Mouse (Mus musculus): ENCODE measurements around the gene Tmem104. TPM values are rescaled to one million over a fixed set of nuclear protein-coding genes. Genes with fewer than 3 reads are reported as not detected.

Tmem104 gene
- polyA plus RNA-seq, 1 experiment from 2014 or later = 10.3 TPM

DNA sequence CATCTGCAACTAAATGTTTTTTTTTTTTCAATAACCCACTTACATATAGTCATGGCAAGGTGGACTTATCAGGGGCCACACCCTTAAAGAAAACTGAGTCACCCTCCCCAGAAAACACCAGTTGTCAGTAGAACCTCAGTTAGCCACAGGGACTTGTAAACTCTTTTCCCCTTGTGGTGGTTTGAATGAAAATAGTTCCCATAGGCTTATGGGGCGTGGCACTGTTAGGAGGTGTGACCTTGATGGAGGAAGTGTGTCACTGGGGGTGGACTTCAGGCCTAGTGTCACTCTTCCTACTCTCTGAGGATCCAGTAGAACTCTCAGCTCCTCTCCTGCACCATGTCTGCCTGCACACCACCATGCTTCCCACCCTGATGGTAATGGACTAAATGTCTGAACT, 92.4 kb downstream of the Tmem104 start:
- 0 out of 2 replicates have a peak, but pooled peaks cover 6% of the 10 kb centered on the region for H3K4me1 ChIP-seq (ENCODE audit: control insufficient read depth, insufficient read depth, low read length)
- no peak overlapping the region for H3K9ac ChIP-seq (ENCODE audit: low read depth, low read length)
- no peak overlapping the region for H3K4me2 ChIP-seq (replicated peaks; ENCODE audit: low read depth, low read length)
- H3K4me3 ChIP-seq (ENCODE audit: low read length) = no peak overlapping the region
- 66% methylated on average over 1 of the region's 1 CpGs for WGBS
- no peaks in the 10 kb centered on the region for H3K9me3 ChIP-seq (ENCODE audit: control insufficient read depth, low read length)
- no peak for ATAC-seq (ENCODE audit: low FRiP score, low TSS enrichment)
- H3K27me3 ChIP-seq (ENCODE audit: control insufficient read depth, insufficient read depth, low read length) = no peaks in the 10 kb centered on the region
- no peak overlapping the region for H3K27ac ChIP-seq (ENCODE audit: low read depth, low read length)
- no peaks in the 10 kb centered on the region for H3K36me3 ChIP-seq (ENCODE audit: control insufficient read depth, insufficient read depth, low read length)

- WGBS = 65% methylated on average over 8 of the region's 8 CpGs
- H3K27ac ChIP-seq (ENCODE audit: low read depth, low read length) = no peak overlapping the region
- ATAC-seq (ENCODE audit: low FRiP score, low TSS enrichment) = no peak
- no peaks in the 10 kb centered on the region for H3K36me3 ChIP-seq (ENCODE audit: control insufficient read depth, insufficient read depth, low read length)
- H3K4me1 ChIP-seq (ENCODE audit: control insufficient read depth, insufficient read depth, low read length) = no peaks in the 10 kb centered on the region
- no peaks in the 10 kb centered on the region for H3K27me3 ChIP-seq (ENCODE audit: control insufficient read depth, insufficient read depth, low read length)
- no peak overlapping the region for H3K4me3 ChIP-seq (ENCODE audit: low read length)
- H3K9me3 ChIP-seq (ENCODE audit: control insufficient read depth, low read length) = no peaks in the 10 kb centered on the region
- H3K4me2 ChIP-seq (replicated peaks; ENCODE audit: low read depth, low read length) = no peak overlapping the region
- no peak overlapping the region for H3K9ac ChIP-seq (ENCODE audit: low read depth, low read length)
Measured at GRCm38 (mm10) chr11:115282295-115282694, 95.0 kb downstream of the Tmem104 start.

DNA sequence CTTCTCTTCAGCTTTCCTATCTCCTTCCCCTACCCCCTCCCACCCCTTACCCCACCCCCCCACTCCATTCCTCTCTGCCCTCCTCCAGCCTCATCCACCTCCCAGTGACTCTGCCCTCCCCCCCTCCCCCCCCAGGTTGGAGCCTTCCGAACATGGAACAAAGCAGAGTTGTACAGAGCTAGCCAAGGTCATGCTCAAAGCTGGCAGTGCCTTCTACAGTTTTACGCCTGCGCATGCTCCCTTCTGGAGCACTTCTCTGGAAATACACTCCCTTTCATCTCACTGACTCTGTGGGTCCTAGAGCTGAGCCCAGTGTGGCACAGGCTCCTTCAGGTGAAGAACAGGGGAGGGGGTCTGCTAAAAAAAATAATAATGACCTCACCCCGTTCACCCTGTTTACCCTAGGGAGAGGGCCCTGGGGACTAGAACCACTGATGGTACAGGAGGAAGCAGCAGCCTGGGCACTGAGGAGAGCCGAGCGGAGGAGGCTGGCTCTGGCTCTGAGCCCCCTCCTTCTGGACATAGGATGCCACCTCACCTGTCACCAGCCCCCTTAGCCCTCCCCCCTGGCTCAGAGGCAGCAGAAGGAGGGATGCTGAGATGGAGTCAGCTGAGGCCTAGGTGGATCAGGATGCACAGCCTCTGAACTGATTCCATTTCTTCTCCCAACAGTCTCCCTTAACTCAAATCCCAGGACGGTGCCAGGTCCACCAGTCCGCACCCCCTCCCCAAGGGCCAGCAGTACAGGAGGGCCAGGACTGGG, 95.6 kb downstream of the Tmem104 start:
- Histone ChIP-seq H3K27me3 (ENCODE audit: control insufficient read depth, insufficient read depth, low read length) (no peaks in the 10 kb centered on the region), H3K4me2 (replicated peaks; ENCODE audit: low read depth, low read length) (no peak overlapping the region), H3K27ac (ENCODE audit: low read depth, low read length) (no peak overlapping the region), H3K4me3 (ENCODE audit: low read length) (no peak overlapping the region), H3K4me1 (ENCODE audit: control insufficient read depth, insufficient read depth, low read length) (no peaks in the 10 kb centered on the region), H3K9me3 (ENCODE audit: control insufficient read depth, low read length) (no peaks in the 10 kb centered on the region), H3K36me3 (ENCODE audit: control insufficient read depth, insufficient read depth, low read length) (no peaks in the 10 kb centered on the region), H3K9ac (ENCODE audit: low read depth, low read length) (no peak overlapping the region)
- ATAC-seq (ENCODE audit: low FRiP score, low TSS enrichment) = no peak
- WGBS = 84% methylated on average over 8 of the region's 8 CpGs

- Histone ChIP-seq H3K27ac (ENCODE audit: low read depth, low read length) (no peak overlapping the region), H3K9me3 (ENCODE audit: control insufficient read depth, low read length) (no peaks in the 10 kb centered on the region), H3K27me3 (ENCODE audit: control insufficient read depth, insufficient read depth, low read length) (no peaks in the 10 kb centered on the region), H3K4me3 (ENCODE audit: low read length) (no peak overlapping the region), H3K9ac (ENCODE audit: low read depth, low read length) (no peak overlapping the region), H3K4me2 (replicated peaks; ENCODE audit: low read depth, low read length) (no peak overlapping the region), H3K36me3 (ENCODE audit: control insufficient read depth, insufficient read depth, low read length) (no peaks in the 10 kb centered on the region), H3K4me1 (ENCODE audit: control insufficient read depth, insufficient read depth, low read length) (no peaks in the 10 kb centered on the region)
- no peak for ATAC-seq (ENCODE audit: low FRiP score, low TSS enrichment)
- WGBS = 77% methylated on average over 9 of the region's 9 CpGs
Measured at GRCm38 (mm10) chr11:115283486-115283765, 96.1 kb downstream of the Tmem104 start.

GRCm38 (mm10) chr11:115283891-115284620, 96.8 kb downstream of the Tmem104 start:
- WGBS = 82% methylated on average over 12 of the region's 12 CpGs
- Histone ChIP-seq H3K27ac (ENCODE audit: low read depth, low read length) (no peak overlapping the region), H3K4me3 (ENCODE audit: low read length) (no peak overlapping the region), H3K27me3 (ENCODE audit: control insufficient read depth, insufficient read depth, low read length) (no peaks in the 10 kb centered on the region), H3K9ac (ENCODE audit: low read depth, low read length) (no peak overlapping the region), H3K36me3 (ENCODE audit: control insufficient read depth, insufficient read depth, low read length) (no peaks in the 10 kb centered on the region), H3K9me3 (ENCODE audit: control insufficient read depth, low read length) (no peaks in the 10 kb centered on the region), H3K4me1 (ENCODE audit: control insufficient read depth, insufficient read depth, low read length) (no peaks in the 10 kb centered on the region), H3K4me2 (replicated peaks; ENCODE audit: low read depth, low read length) (no peak overlapping the region)
- no peak for ATAC-seq (ENCODE audit: low FRiP score, low TSS enrichment)

DNA sequence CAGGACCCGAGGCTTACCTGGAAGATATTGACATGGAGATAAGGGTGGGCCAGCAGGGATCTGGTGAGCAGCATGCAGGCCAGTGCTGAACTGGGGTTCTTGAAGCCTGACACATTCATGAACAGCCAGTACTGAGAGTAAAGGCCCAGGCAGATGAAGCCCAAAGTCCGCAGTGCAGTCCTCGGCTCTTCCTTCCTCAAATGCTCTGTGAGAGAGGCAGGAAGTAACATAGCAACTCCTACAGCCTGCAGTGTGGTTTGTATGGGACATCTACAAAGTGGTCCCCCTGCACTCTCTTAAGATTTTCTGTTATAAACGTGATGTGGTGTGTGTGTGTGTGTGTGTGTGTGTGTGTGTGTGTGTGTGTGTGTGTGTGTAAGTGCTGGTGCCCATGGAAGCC, 98.0 kb downstream of the Tmem104 start:
- Histone ChIP-seq H3K9me3 (ENCODE audit: control insufficient read depth, low read length) (no peaks in the 10 kb centered on the region), H3K4me1 (ENCODE audit: control insufficient read depth, insufficient read depth, low read length) (no peaks in the 10 kb centered on the region), H3K27ac (ENCODE audit: low read depth, low read length) (no peak overlapping the region), H3K4me3 (ENCODE audit: low read length) (no peak overlapping the region), H3K27me3 (ENCODE audit: control insufficient read depth, insufficient read depth, low read length) (no peaks in the 10 kb centered on the region), H3K9ac (ENCODE audit: low read depth, low read length) (no peak overlapping the region), H3K36me3 (ENCODE audit: control insufficient read depth, insufficient read depth, low read length) (no peaks in the 10 kb centered on the region), H3K4me2 (replicated peaks; ENCODE audit: low read depth, low read length) (no peak overlapping the region)
- ATAC-seq (ENCODE audit: low FRiP score, low TSS enrichment) = no peak
- WGBS = 65% methylated on average over 4 of the region's 4 CpGs

GRCm38 (mm10) chr11:115286201-115286993, 99.1 kb downstream of the Tmem104 start:
- no peak overlapping the region for H3K27ac ChIP-seq (ENCODE audit: low read depth, low read length)
- H3K4me2 ChIP-seq (replicated peaks; ENCODE audit: low read depth, low read length) = no peak overlapping the region
- WGBS = 77% methylated on average over 19 of the region's 19 CpGs
- ATAC-seq (ENCODE audit: low FRiP score, low TSS enrichment) = no peak
- no peaks in the 10 kb centered on the region for H3K4me1 ChIP-seq (ENCODE audit: control insufficient read depth, insufficient read depth, low read length)
- H3K36me3 ChIP-seq (ENCODE audit: control insufficient read depth, insufficient read depth, low read length) = no peaks in the 10 kb centered on the region
- H3K9me3 ChIP-seq (ENCODE audit: control insufficient read depth, low read length) = no peaks in the 10 kb centered on the region
- no peaks in the 10 kb centered on the region for H3K27me3 ChIP-seq (ENCODE audit: control insufficient read depth, insufficient read depth, low read length)
- no peak overlapping the region for H3K4me3 ChIP-seq (ENCODE audit: low read length)
- no peak overlapping the region for H3K9ac ChIP-seq (ENCODE audit: low read depth, low read length)

DNA sequence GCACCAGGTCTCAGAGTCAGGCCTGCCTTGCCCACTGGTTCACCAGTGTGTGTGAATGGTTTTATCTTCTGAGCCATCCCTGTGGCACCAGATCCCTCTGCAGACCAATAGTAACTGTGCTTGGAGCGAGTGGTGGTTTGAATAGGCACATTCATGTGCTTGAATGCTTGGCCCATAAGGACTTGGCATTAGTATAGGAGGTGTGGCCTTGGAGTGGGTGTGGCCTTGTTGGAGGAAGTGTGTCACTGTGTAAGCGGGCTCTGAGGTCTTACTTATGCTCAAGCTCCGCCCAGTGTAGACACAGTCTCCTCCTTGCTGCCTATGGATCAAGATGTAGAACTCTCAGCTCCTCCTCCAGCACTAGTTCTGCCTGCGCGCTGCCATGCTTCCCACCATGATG, 100.1 kb downstream of the Tmem104 start:
- H3K4me1 ChIP-seq (ENCODE audit: control insufficient read depth, insufficient read depth, low read length) = no peaks in the 10 kb centered on the region
- H3K4me2 ChIP-seq (replicated peaks; ENCODE audit: low read depth, low read length) = no peak overlapping the region
- H3K9me3 ChIP-seq (ENCODE audit: control insufficient read depth, low read length) = no peaks in the 10 kb centered on the region
- H3K9ac ChIP-seq (ENCODE audit: low read depth, low read length) = no peak overlapping the region
- ATAC-seq (ENCODE audit: low FRiP score, low TSS enrichment) = no peak
- H3K27ac ChIP-seq (ENCODE audit: low read depth, low read length) = no peak overlapping the region
- no peaks in the 10 kb centered on the region for H3K27me3 ChIP-seq (ENCODE audit: control insufficient read depth, insufficient read depth, low read length)
- WGBS = 92% methylated on average over 5 of the region's 5 CpGs
- no peaks in the 10 kb centered on the region for H3K36me3 ChIP-seq (ENCODE audit: control insufficient read depth, insufficient read depth, low read length)
- no peak overlapping the region for H3K4me3 ChIP-seq (ENCODE audit: low read length)

DNA sequence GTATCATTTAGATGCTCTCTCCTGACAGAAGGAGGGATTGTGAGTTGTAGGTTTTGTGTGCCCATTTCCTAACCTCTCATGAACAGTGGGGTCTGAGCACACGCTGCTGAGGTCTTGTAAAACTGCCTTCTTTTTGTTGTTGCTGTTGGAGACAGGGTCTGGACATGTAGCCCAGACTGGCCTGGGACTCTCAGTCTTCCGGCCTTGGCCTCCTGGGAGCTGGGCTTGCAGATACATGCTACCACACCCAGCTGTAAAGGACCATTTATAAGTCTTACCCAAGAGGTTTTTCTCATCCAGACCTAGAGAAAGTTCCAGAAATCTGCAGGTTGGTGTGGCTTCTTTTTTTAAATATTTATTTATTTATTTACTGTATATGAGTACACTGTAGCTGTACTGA, 101.0 kb downstream of the Tmem104 start:
- Histone ChIP-seq H3K27me3 (ENCODE audit: control insufficient read depth, insufficient read depth, low read length) (no peaks in the 10 kb centered on the region), H3K9me3 (ENCODE audit: control insufficient read depth, low read length) (no peaks in the 10 kb centered on the region), H3K27ac (ENCODE audit: low read depth, low read length) (no peak overlapping the region), H3K4me2 (replicated peaks; ENCODE audit: low read depth, low read length) (no peak overlapping the region), H3K9ac (ENCODE audit: low read depth, low read length) (no peak overlapping the region), H3K36me3 (ENCODE audit: control insufficient read depth, insufficient read depth, low read length) (no peaks in the 10 kb centered on the region), H3K4me3 (ENCODE audit: low read length) (no peak overlapping the region), H3K4me1 (ENCODE audit: control insufficient read depth, insufficient read depth, low read length) (no peaks in the 10 kb centered on the region)
- no peak for ATAC-seq (ENCODE audit: low FRiP score, low TSS enrichment)
- 78% methylated on average over 2 of the region's 2 CpGs for WGBS
